Mouse (Mus musculus) v-Abl transformed pro-B cells (cell line): ENCODE data around the gene Nfam1.

ENCODE experiments used
- in situ Hi-C, 2 experiments: fragments of 400-800 bp; cut with MboI; formaldehyde crosslinking; loops; one replicate each; pipeline ENCODE4 v1.15.1; 2025; ENCODE audit not compliant: unreplicated experiment in 2 of 2

The Nfam1 gene

DNA sequence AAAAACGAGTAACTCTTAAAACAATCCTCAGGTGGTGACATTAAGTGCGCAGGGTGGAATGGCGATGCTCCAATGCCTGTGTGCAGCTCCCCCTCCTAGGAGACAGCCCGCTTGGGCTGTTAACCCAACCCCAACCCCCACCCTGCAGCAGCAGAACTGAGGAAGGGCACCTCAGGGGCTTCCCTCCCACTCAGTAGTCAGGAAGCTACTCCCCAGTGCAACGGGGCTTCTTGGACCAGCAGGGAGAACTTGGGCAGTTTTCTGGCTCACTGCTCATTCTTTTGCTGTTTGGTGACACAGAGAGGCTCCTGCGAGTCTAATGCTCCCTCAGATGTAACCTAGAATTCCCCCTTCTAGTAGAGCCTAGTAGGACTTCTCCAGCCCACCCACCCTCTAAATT is 65.2 kb downstream of the Nfam1 start:
- in situ Hi-C loops, result no loop called here

DNA sequence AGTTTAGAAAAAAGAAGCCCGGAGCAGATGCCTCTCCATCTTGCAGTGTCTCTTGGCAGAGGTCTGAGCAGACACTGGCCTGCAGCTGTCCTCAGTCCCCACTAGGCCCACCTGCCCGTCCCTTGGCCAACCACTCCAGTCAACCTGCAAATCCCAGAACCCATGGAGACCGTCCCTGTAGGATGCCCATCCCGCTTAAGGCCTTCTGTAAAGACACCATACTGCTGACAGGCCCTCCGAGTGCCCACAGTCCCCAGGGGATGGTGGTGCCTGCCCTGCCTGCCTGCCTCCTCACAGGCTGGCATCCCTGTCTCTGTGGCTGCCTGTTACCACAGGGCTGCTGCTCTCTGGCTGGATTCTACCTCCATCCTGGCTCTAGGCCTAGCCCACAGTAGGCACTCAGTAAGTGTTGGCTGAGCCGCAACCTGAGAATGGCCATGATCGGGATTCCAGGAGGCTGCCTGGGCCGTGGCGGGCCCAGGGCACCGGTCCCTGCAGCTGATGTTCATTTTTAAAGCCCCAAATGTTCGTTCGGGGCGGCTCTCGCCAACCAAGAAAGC is 68.8 kb downstream of the Nfam1 start:
- in situ Hi-C loops, result no loop called here

DNA sequence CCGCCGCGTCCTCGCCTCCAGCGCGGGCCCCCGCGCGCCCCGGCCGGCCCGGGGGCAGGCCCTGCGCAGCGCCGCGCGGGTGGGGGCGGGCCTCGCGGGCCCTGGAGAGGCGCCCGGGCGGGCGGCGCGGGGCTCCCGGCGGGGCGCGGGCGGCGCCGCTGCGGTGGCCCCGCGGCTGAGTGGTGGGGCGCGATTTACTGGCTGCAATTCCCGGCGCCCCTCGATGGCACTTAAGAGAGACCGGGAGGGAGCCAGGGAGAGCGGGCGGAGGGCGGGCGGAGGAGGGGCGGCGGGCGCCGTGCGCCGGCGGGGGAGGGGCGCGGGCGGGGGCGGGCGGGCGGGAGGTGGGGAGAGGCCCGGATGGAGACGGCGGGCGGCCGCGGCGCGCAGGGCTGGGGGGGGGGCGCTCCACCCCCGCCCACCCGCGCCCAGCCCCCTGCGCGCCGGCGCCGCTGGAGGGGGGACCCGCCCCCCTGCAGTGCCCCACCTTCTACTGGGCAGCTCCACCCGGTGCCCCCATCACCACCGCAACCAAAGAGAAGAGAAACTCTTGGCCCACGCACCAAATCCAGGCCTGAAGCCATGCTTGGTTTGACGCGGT is 69.5 kb downstream of the Nfam1 start:
- in situ Hi-C loops, result no loop called here

DNA sequence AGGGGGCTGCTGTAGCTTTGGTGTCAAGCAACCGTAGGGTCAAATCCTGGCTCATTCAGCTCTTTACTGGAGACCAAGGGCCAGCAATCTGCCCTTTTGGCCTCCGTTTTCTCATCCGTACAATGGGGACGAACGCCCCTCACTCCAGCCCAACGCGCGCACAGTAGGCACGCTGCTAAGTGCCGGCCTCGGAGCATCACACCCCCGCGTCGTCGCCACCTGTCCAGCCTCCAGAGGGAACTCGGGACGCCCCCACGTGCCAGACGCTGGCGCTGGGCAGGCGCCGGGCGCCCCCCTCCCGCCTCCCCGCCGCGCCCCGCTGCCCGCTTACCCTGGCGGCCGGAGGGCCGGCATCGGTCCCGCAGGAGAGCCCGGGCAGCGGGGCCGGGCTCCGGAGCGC is 70.0 kb downstream of the Nfam1 start:
- in situ Hi-C loops, result no loop called here

DNA sequence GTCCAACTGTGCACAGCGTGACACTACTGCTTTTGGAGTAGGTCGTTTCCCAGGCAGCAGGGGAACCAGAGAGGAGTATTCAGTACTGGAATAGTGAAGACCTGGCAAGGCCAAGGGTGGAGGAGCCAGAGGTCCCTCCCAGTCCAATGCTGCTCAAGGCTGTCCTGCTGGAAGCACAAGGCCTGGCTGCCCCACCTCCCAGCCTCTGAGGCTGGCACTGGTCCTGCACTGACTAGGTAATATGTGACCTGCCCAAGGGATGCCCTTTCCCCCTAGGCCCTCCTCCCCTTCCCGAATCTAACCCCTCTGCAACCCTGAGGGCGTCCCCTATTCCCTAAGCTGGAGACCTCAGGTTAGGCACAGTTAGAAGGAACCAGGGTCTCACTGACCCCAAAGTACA is 70.6 kb downstream of the Nfam1 start:
- in situ Hi-C loops, result no loop called here

DNA sequence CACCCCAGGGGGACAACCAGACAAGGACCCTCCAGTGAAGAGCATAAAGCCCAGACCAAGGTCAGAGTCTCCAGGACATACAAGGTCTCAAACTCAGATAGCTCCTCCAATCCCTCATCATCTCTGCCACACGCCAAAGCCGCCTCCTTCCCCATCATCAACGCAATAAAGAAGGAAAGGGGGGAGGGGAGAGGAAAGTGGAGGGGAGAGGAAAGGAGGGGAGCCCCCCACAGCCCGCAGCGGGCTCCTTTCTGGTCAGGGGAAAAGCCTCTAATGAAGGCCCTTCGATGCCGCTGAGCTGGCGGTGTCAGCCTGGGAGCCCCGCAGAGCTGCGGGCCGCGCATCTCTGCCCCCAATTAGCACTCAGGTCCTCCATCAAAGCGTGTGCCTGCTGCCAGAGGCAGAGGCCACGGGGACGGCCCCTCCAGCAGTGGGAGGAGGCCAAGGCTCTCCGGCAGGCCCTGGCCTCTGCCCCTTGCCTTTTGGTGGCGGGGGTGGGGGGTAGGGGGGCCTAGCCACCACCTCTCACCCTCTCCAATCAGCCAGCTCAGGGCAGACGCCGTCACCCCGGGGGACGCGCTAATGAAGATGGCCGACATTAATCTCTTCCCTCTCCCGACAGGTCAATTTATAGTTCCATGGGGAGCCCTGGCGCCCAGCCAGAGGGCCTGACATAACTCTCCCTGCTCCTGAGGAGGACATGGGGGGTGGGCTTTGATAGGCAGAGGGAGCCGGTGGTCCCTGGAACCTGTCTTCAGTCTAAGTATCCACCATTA is 72.1 kb downstream of the Nfam1 start:
- in situ Hi-C loops, result no loop called here

DNA sequence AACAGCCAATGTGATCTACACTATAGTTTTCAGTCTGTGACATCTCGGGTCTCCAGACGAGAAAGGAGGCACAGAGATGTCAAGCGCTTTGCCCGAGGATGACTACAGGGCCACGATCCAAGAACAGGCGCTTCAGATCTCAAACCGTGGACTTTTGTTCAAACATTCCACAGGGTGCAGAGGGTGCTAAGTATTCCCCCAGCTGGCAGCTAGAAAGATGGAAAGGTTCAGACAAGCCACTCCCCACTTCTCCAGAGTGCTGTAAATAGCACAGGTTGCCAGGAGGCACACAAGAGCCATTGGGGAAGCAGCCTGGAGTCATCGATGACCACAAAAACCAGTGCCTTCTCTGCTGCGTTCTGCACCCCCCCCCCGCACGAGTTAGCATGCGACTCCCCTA is 74.0 kb downstream of the Nfam1 start:
- in situ Hi-C loops, result no loop called here

DNA sequence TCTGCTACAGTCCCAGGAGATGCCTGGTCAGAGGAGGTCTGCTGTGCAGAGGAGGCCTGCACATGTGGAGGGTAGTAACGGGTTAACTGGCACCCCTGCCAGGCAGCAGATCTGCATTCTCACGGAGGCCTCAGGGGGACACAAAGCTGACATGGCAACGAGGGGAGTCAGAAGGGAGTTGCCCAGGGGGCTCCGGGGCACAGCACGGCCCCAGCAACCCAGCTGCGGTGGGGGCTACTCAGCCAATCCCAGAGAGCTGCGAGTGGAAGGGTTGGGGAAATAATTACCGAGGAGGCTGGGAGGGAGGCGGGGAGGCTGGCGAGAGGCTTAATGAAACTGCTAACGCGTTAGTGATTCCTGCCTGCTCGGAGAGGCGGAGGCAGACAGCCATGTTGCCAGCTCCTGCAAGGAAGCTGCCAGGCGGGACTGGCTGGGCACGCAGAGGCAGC is 74.8 kb downstream of the Nfam1 start:
- in situ Hi-C loops, result no loop called here

DNA sequence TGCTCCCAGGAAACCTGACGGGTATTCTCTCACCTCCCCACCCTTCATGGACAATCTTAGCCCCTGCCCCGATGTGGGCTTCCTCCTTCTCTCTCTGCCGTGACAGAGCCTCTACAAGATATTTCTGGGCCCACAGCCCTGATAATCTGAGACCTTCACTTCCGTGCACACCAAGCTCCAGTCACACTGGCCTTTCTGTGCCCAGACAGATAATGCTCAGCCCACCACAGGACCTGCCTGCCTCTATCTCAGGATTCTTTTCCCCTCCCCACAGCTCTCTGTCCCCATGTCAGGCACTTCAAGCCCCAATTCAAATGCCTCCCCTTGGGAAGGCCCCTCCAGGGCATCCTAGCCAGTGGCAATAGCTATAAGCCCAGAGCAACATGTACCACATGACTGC is 76.4 kb downstream of the Nfam1 start:
- in situ Hi-C loops, result no loop called here

DNA sequence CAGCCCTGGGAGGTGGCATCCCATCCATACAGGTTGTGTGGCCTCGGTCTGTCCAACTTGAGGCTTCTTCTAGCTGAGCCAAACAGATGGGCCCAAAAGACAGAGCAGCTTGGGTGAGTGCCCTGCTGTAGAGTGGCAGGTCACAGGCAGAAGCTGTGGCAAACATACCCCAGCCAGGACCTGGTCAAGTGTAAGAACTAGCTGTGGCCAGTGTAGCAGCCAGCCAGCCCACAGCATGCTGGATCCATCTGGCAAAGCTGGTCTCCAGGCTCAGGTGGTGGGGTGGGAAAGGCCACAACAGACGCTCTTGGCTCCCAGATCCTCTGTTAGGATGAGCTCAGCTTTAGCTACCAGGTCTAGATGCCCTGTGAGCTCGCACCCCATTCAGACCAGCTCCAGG is 76.8 kb downstream of the Nfam1 start:
- in situ Hi-C loops, result no loop called here

DNA sequence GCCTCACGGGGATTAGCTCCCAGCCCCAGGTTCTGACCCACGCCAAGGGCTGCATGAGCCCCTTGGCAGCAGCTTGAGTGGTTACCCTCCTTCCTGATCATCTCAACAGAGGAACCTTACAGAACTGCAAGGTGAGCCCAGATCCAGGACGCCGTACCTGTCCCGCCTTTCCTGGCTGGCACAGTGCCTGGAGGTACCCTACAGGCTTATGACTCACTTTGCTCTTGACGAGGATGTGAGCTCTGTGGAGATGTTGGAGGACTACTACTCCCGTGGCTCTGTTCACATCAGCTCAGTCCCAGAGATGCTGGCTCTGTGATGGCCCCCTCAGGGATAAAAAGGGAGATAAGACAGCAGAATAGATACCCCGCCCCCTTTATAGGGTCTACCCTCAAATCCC is 77.8 kb downstream of the Nfam1 start:
- in situ Hi-C loops, result no loop called here

DNA sequence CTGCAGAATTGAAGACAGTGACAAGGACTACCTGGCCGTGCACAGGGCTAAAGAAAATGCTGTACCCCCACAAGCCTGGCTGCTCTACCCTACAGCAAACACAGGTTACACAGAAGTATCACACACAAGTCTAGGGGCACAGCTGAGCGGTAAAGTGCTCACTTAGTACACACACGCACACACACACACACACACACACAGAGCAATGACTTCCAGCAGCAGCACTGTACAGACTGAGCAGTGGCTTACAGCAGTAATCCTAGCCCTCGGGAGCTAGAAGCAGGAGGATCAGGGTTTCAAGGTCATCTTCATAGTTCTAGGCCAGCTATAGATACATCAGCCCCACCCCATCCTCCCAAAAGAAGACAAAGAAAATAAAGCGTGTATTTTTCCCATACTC is 79.1 kb downstream of the Nfam1 start:
- in situ Hi-C loops, result no loop called here

DNA sequence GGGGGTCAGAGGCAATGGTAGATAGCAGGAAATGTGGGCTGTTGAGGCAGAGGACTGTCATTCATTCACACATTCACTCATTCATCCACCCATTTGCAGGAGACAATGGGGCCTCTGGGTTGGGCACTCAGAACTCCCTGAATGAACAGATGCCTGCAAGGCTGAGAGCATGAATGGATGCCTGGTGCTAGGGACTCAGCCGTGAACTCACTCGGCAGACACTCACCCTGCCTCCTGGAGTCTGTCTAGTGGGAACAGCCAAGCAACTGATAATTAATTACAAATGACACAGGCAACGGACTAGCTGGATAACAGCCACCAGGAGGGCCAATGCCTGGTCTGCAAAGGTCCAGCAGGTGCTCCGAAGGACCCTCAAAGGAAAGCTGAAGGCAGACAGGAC is 80.0 kb downstream of the Nfam1 start:
- in situ Hi-C loops, result no loop called here

DNA sequence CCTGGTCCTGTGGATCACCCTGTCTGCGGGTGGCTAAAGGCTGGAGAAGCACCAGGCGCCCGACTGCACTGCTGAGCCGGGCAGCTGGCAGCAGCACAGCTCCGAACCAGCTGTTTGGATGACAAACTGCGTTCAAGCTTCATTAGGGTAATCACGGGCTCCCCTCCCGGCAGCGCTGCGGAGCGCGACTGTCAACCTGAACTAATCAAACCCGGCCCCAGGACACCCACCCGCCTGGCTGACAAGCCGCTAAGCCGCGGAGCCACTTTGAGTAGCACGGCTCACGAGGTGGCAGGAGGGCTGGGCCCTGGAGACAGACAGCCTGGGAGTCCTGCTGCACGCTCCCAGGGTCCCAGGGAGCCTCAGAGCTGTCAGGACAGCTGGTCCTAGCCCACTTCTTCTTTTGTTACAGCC is 80.8 kb downstream of the Nfam1 start:
- in situ Hi-C loops, result no loop called here

DNA sequence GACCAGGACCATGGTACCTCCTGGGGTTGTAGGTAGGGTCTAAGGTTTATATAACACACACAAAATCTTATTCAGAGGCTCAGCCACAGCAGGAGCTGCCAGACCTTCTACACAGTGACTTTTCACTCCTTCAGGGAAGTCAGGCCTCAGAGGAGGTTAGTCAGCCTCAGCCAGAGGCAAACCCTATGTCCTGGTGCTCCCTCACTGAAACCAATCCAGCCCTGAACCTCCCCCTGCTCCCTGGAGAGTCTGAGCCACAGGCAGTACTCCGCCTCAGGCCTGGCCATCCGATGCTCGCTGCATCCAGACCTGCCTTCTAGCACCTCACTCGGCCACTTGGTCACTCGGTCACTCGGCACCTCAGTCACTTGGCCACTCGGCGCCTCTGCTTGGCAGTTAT is 82.9 kb downstream of the Nfam1 start:
- in situ Hi-C loops, result no loop called here

DNA sequence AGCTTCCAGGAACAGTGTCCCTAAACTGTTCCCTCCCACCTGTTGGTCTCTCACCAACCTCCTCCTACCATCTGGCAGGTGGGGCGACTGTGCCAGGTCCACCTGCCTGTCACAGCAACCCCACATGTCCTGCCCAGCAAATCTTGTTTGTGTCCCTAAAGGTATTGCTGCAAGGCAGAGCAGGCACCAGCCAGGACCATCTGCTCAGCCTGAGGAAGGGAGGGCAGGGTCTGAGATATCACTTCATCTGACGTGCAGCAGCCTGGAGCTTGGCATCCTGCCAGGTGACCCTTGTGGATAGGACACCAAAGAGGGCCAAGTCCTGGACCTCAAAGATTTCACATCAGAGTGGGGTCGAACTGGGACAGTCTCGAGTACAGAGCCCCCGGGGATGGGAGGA is 85.7 kb downstream of the Nfam1 start:
- in situ Hi-C loops, result no loop called here

DNA sequence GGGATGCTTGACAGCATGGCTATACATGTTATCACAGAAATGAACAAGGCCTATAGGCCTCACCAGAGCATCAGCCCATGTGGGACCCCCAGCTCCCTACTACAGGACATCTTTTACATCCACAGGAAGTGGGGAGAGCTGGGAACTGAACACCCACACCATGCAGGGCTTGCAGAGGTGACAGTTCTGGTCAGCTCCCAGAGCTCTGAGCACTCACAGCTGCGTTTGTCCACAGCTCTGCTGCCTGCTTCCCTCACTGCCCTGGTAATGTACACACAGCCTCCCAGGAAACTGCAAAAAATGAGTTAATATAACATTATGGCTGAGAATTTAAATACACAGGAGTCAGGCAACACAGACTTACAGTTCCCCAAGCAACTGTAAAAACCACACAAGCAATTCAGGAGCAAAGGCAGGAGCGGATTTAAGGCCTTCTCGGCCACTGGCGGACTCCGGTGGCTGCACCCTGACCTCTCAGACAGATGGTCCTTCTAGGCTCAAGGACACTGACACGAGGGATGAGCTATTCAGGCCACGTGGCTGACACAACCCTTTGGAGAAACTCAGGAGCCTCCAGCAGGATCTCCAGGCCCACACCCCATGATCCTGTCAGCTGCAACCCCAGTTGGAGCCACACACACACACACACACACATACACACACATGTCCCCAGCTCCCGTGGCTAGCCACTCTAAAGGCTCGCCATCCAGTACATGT is 88.5 kb downstream of the Nfam1 start:
- in situ Hi-C loops, result no loop called here
